Mouse (Mus musculus): Measurements from ENCODE around the gene Rere. TPM values are rescaled to one million over a fixed set of nuclear protein-coding genes. Genes with fewer than 3 reads are reported as not detected.

Gene Rere
- polyA plus RNA-seq, 1 experiment from 2014 or later: 30.3 TPM

DNA sequence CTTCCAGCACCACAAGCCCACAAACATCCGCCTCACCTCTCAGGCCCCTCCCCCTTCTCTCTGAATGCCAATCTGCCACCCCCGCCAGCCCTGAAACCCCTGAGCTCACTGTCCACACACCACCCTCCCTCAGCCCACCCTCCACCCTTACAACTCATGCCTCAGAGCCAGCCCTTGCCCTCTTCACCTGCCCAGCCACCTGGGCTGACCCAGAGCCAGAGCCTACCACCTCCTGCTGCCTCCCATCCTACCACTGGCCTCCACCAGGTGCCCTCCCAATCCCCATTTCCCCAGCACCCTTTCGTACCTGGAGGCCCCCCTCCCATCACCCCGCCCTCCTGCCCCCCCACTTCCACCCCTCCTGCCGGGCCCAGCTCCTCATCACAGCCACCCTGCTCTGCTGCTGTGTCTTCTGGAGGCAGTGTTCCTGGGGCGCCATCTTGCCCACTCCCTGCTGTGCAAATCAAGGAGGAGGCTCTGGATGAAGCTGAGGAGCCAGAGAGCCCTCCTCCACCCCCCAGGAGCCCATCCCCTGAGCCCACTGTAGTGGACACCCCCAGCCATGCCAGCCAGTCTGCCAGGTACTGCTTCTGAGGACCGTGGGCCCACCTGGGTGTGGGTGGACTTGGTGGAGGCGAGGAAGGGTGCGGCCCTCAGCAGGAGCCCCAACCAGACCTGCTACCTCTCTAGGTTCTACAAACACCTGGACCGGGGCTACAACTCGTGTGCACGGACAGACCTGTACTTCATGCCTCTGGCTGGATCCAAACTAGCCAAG, 334.0 kb downstream of the Rere start:
- H3K4me1 ChIP-seq (replicated peaks; ENCODE audit: control insufficient read depth, insufficient read depth, low read length): no peaks in the 10 kb centered on the region; the same call in 1 of the 2 replicates
- no peak overlapping the region for H3K4me2 ChIP-seq (ENCODE audit: low read depth, low read length)
- no peaks in the 10 kb centered on the region for H3K27me3 ChIP-seq (ENCODE audit: control insufficient read depth, insufficient read depth, low read depth, low read length)
- no peak overlapping the region for H3K9ac ChIP-seq (ENCODE audit: low read length)
- H3K4me3 ChIP-seq (ENCODE audit: low read length): no peak overlapping the region
- 0 out of 2 replicates have a peak, but pooled peaks have one; percentile 13 for ATAC-seq (ENCODE audit: low read depth)
- 85% methylated on average over 12 of the region's 12 CpGs for WGBS
- no peaks in the 10 kb centered on the region for H3K9me3 ChIP-seq (ENCODE audit: control insufficient read depth, low read length)
- H3K27ac ChIP-seq (ENCODE audit: low read length): peak overlapping the region; percentile 50; the same call in 1 of the 2 replicates
- H3K36me3 ChIP-seq (ENCODE audit: control insufficient read depth, insufficient read depth, low read length): peaks cover 75% of the 10 kb centered on the region

DNA sequence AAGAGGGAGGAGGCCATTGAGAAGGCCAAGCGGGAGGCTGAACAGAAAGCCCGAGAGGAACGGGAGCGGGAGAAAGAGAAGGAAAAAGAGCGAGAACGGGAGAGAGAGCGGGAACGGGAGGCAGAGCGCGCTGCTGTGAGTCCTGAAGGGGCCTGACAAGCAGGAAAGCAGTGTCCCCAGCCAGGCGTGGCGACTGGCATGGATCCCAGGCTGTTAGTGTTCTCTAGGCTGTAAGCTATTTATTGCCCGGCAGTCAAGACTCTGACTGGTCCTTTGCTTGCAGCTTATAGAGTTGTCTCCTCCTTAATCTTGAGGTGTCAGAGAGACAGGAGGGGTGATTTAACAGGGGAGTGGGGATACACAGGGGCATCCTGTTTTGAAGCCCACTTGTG, 334.6 kb downstream of the Rere start:
- peak overlapping the region; percentile 50; the same call in 1 of the 2 replicates for H3K27ac ChIP-seq (ENCODE audit: low read length)
- no peaks in the 10 kb centered on the region for H3K27me3 ChIP-seq (ENCODE audit: control insufficient read depth, insufficient read depth, low read depth, low read length)
- no peak overlapping the region for H3K9ac ChIP-seq (ENCODE audit: low read length)
- no peaks in the 10 kb centered on the region for H3K9me3 ChIP-seq (ENCODE audit: control insufficient read depth, low read length)
- peaks cover under 1% of the 10 kb centered on the region for H3K4me1 ChIP-seq (replicated peaks; ENCODE audit: control insufficient read depth, insufficient read depth, low read length)
- no peak overlapping the region for H3K4me3 ChIP-seq (ENCODE audit: low read length)
- no peak overlapping the region for H3K4me2 ChIP-seq (ENCODE audit: low read depth, low read length)
- 0 out of 2 replicates have a peak, but pooled peaks have one; percentile 21 for ATAC-seq (ENCODE audit: low read depth)
- peaks cover 71% of the 10 kb centered on the region for H3K36me3 ChIP-seq (ENCODE audit: control insufficient read depth, insufficient read depth, low read length)
- whole genome bisulfite sequencing: 75% methylated on average over 13 of the region's 13 CpGs

- Histone ChIP-seq H3K9ac (ENCODE audit: low read length) (no peak overlapping the region), H3K27ac (ENCODE audit: low read length) (no peak overlapping the region), H3K4me3 (ENCODE audit: low read length) (no peak overlapping the region), H3K27me3 (ENCODE audit: control insufficient read depth, insufficient read depth, low read depth, low read length) (no peaks in the 10 kb centered on the region), H3K4me2 (ENCODE audit: low read depth, low read length) (no peak overlapping the region), H3K9me3 (ENCODE audit: control insufficient read depth, low read length) (no peaks in the 10 kb centered on the region), H3K4me1 (replicated peaks; ENCODE audit: control insufficient read depth, insufficient read depth, low read length) (peaks cover 2% of the 10 kb centered on the region), H3K36me3 (ENCODE audit: control insufficient read depth, insufficient read depth, low read length) (peaks cover 68% of the 10 kb centered on the region)
- WGBS: 93% methylated on average over 20 of the region's 20 CpGs
- ATAC-seq (ENCODE audit: low read depth): no peak
These were observed 335.4 kb downstream of the Rere start for GRCm38 (mm10) chr4:150616841-150617240.

DNA sequence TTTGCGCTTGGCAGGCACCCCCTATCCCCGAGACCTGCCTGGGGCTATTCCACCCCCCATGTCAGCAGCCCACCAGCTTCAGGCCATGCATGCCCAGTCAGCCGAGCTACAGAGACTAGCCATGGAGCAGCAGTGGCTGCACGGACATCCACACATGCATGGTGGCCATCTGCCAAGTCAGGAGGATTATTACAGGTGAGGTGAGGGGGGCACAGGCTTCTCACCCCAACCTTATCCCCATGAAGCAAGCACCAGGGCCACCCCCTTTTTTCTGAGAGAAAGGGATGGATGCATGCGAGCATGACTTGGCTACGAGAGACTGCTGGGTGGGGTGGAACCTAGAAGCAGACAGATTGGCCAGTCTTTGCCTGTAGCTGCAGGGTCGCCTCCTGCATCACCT, 337.6 kb downstream of the Rere start:
- ATAC-seq (ENCODE audit: low read depth): no peak
- H3K27ac ChIP-seq (ENCODE audit: low read length): no peak overlapping the region
- no peaks in the 10 kb centered on the region for H3K9me3 ChIP-seq (ENCODE audit: control insufficient read depth, low read length)
- no peak overlapping the region for H3K4me2 ChIP-seq (ENCODE audit: low read depth, low read length)
- peaks cover 2% of the 10 kb centered on the region for H3K4me1 ChIP-seq (replicated peaks; ENCODE audit: control insufficient read depth, insufficient read depth, low read length)
- no peak overlapping the region for H3K4me3 ChIP-seq (ENCODE audit: low read length)
- H3K27me3 ChIP-seq (ENCODE audit: control insufficient read depth, insufficient read depth, low read depth, low read length): no peaks in the 10 kb centered on the region
- peaks cover 52% of the 10 kb centered on the region for H3K36me3 ChIP-seq (ENCODE audit: control insufficient read depth, insufficient read depth, low read length)
- H3K9ac ChIP-seq (ENCODE audit: low read length): no peak overlapping the region
- WGBS: 86% methylated on average over 7 of the region's 7 CpGs

GRCm38 (mm10) chr4:150622641-150623040, 341.2 kb downstream of the Rere start:
- WGBS: 88% methylated on average over 13 of the region's 13 CpGs
- ATAC-seq (ENCODE audit: low read depth): no peak
- peaks cover 18% of the 10 kb centered on the region for H3K36me3 ChIP-seq (ENCODE audit: control insufficient read depth, insufficient read depth, low read length)
- no peak overlapping the region for H3K9ac ChIP-seq (ENCODE audit: low read length)
- H3K27ac ChIP-seq (ENCODE audit: low read length): no peak overlapping the region
- no peaks in the 10 kb centered on the region for H3K9me3 ChIP-seq (ENCODE audit: control insufficient read depth, low read length)
- H3K4me2 ChIP-seq (ENCODE audit: low read depth, low read length): no peak overlapping the region
- peaks cover 2% of the 10 kb centered on the region; the same call in 1 of the 2 replicates for H3K4me1 ChIP-seq (replicated peaks; ENCODE audit: control insufficient read depth, insufficient read depth, low read length)
- H3K4me3 ChIP-seq (ENCODE audit: low read length): no peak overlapping the region
- H3K27me3 ChIP-seq (ENCODE audit: control insufficient read depth, insufficient read depth, low read depth, low read length): no peaks in the 10 kb centered on the region

DNA sequence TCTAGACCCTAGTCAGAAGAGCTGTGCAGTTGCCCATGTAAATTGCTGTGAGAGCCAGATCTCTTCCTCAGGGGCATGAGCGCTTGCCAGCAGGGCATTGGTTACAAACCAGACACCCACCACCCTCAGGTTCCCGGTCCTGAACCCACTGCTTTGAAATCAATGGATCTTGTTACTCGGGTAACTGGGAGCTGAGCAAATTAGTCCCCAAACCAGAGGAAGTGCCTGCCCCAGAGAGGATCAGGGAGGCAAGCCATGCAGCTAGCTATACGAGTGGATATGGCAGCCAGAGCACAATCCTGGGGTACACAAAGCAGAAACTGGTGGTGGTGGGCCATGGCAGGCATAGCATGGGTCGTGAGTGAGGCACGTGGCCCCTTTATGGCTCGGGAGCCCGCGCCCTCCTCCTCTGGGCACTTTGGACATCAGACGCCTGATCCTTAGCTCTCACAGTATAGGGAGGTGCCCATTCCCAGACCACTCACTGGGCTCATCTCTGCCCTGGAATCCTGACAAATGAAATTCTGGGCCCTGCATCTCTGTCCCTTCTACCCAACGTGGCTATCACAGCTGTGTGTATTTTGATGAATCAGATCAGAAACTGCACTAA, 342.9 kb downstream of the Rere start:
- no peak overlapping the region for H3K27ac ChIP-seq (ENCODE audit: low read length)
- H3K9ac ChIP-seq (ENCODE audit: low read length): no peak overlapping the region
- H3K36me3 ChIP-seq (ENCODE audit: control insufficient read depth, insufficient read depth, low read length): peaks cover 6% of the 10 kb centered on the region
- no peak for ATAC-seq (ENCODE audit: low read depth)
- no peaks in the 10 kb centered on the region for H3K9me3 ChIP-seq (ENCODE audit: control insufficient read depth, low read length)
- H3K4me3 ChIP-seq (ENCODE audit: low read length): no peak overlapping the region
- H3K27me3 ChIP-seq (ENCODE audit: control insufficient read depth, insufficient read depth, low read depth, low read length): no peaks in the 10 kb centered on the region
- H3K4me2 ChIP-seq (ENCODE audit: low read depth, low read length): no peak overlapping the region
- H3K4me1 ChIP-seq (replicated peaks; ENCODE audit: control insufficient read depth, insufficient read depth, low read length): peaks cover 2% of the 10 kb centered on the region; the same call in 1 of the 2 replicates
- WGBS: 62% methylated on average over 11 of the region's 11 CpGs

GRCm38 (mm10) chr4:150624933-150625332, 343.5 kb downstream of the Rere start:
- Histone ChIP-seq H3K4me3 (ENCODE audit: low read length) (no peak overlapping the region), H3K4me2 (ENCODE audit: low read depth, low read length) (no peak overlapping the region), H3K9ac (ENCODE audit: low read length) (no peak overlapping the region), H3K9me3 (ENCODE audit: control insufficient read depth, low read length) (no peaks in the 10 kb centered on the region), H3K27me3 (ENCODE audit: control insufficient read depth, insufficient read depth, low read depth, low read length) (no peaks in the 10 kb centered on the region), H3K36me3 (ENCODE audit: control insufficient read depth, insufficient read depth, low read length) (peaks cover 3% of the 10 kb centered on the region; the same call in 1 of the 2 replicates), H3K4me1 (replicated peaks; ENCODE audit: control insufficient read depth, insufficient read depth, low read length) (peaks cover 2% of the 10 kb centered on the region; the same call in 1 of the 2 replicates), H3K27ac (ENCODE audit: low read length) (no peak overlapping the region)
- ATAC-seq (ENCODE audit: low read depth): no peak
- 66% methylated on average over 4 of the region's 4 CpGs for WGBS

DNA sequence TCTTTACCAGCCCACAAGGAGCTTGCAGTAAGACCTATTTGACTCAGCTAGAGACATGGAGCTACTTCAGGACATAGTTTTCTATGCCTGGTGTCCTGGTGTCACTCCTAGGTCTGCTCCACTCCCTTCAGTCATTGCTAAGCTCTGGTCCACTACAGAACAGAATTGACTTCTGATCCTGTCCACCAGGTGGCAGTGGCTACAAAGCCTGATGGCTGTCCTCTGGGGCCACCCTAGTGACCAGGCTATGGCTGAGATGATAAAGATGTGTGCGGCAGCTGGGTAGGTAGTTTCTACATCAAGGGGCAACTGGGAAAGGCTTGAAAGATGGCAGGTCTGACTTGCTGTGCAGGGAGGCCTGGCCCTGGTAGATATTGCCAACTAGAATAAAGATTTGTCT, 344.0 kb downstream of the Rere start:
- Histone ChIP-seq H3K4me2 (ENCODE audit: low read depth, low read length) (no peak overlapping the region), H3K4me1 (replicated peaks; ENCODE audit: control insufficient read depth, insufficient read depth, low read length) (peaks cover 2% of the 10 kb centered on the region; the same call in 1 of the 2 replicates), H3K9me3 (ENCODE audit: control insufficient read depth, low read length) (no peaks in the 10 kb centered on the region), H3K9ac (ENCODE audit: low read length) (no peak overlapping the region), H3K36me3 (ENCODE audit: control insufficient read depth, insufficient read depth, low read length) (peaks cover 3% of the 10 kb centered on the region; the same call in 1 of the 2 replicates), H3K4me3 (ENCODE audit: low read length) (no peak overlapping the region), H3K27ac (ENCODE audit: low read length) (no peak overlapping the region), H3K27me3 (ENCODE audit: control insufficient read depth, insufficient read depth, low read depth, low read length) (no peaks in the 10 kb centered on the region)
- 37% methylated on average over 1 of the region's 1 CpGs for WGBS
- ATAC-seq (ENCODE audit: low read depth): peak; percentile 65

- WGBS: 42% methylated on average over 6 of the region's 6 CpGs
These were observed 344.7 kb downstream of the Rere start for GRCm38 (mm10) chr4:150625951-150626732.

More at GRCm38 (mm10) chr4:150625951-150626732, 344.7 kb downstream of the Rere start:
- peaks cover 3% of the 10 kb centered on the region; the same call in 1 of the 2 replicates for H3K36me3 ChIP-seq (ENCODE audit: control insufficient read depth, insufficient read depth, low read length)
- H3K4me1 ChIP-seq (replicated peaks; ENCODE audit: control insufficient read depth, insufficient read depth, low read length): peaks cover under 1% of the 10 kb centered on the region; the same call in 1 of the 2 replicates
- H3K9ac ChIP-seq (ENCODE audit: low read length): no peak overlapping the region
- no peak overlapping the region for H3K27ac ChIP-seq (ENCODE audit: low read length)
- ATAC-seq (ENCODE audit: low read depth): no peak
- H3K4me3 ChIP-seq (ENCODE audit: low read length): no peak overlapping the region
- no peaks in the 10 kb centered on the region for H3K9me3 ChIP-seq (ENCODE audit: control insufficient read depth, low read length)
- H3K27me3 ChIP-seq (ENCODE audit: control insufficient read depth, insufficient read depth, low read depth, low read length): no peaks in the 10 kb centered on the region
- no peak overlapping the region for H3K4me2 ChIP-seq (ENCODE audit: low read depth, low read length)

Data from lung, embryonic 16.5 days (tissue).